Mouse (Mus musculus) megakaryocyte, adult 5-6 weeks (primary cell): ENCODE data around the gene Myoz1. TPM values are rescaled to one million over a fixed set of nuclear protein-coding genes. Genes with fewer than 3 reads are reported as not detected.
"Not testable (repeated sequence)": the region's sequence is repeated elsewhere in the genome, so short reads cannot be mapped to it uniquely, and the experiment has no call there.

ENCODE experiments used
- ATAC-seq: 2 replicates; pipeline ENCODE4 v1.8.0; 2016; ENCODE audit warnings: mild to moderate bottlenecking, inconsistent platforms; ENCODE audit not compliant: poor library complexity, severe bottlenecking
- total RNA-seq, 2 experiments: library from RNA; stranded (forward) in 1 of 2; stranded (reverse) in 1 of 2; fragments of 153-499, 151-499 nt in 1 of 2; fragments of 221-1000, 200-1000 nt in 1 of 2; gene quantifications; 2 replicates each; pipeline versions ENCODE4 v1.2.3 to v1.2.4; 2015 to 2017

The Myoz1 gene
- 0.76 TPM in 1 of 2 replicates, not detected in the other for total RNA-seq (2015)
- 0.51 TPM in 1 of 2 replicates, not detected in the other for total RNA-seq (2017)

DNA sequence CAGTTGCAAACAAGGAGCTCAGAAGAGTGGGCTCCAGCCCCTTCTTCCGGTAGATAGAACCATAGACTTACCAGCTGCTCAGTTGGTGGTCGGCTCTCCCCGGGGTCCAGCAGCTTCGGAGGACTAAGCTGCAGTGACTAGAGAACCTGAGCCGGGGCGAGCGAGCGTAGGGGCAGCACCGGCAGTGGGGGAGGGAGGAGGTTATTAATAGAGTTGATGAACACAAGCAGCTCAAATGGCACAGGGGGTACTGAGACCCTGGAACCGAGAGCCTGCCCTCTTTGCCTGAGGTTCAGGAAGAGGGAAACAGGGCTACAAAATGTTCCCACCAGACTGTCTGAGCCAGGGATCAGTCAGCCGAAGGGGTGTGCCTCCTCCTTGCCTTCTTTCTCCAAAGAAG lies at the start of gene Myoz1:
Gene Myoz1, minus strand, starts transcription at position 180 of the 400 bp plus-strand sequence.
- no peak for ATAC-seq

DNA sequence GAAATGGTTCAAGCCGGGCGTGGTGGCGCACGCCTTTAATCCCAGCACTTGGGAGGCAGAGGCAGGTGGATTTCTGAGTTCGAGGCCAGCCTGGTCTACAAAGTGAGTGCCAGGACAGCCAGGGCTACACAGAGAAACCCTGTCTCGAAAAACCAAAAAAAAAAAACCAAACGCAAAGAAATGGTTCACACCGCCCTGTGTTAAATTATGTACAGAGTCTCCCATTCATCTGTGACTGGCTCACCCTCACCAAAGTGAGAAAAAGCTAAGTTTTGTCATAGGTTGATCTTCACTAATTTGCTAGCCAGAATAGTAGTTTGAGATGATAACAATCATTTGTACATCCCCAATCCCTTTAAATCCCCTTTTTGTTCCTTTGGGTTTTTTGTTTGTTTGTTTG lies 47.1 kb upstream of the Myoz1 start:
- ATAC-seq: not testable (repeated sequence)

DNA sequence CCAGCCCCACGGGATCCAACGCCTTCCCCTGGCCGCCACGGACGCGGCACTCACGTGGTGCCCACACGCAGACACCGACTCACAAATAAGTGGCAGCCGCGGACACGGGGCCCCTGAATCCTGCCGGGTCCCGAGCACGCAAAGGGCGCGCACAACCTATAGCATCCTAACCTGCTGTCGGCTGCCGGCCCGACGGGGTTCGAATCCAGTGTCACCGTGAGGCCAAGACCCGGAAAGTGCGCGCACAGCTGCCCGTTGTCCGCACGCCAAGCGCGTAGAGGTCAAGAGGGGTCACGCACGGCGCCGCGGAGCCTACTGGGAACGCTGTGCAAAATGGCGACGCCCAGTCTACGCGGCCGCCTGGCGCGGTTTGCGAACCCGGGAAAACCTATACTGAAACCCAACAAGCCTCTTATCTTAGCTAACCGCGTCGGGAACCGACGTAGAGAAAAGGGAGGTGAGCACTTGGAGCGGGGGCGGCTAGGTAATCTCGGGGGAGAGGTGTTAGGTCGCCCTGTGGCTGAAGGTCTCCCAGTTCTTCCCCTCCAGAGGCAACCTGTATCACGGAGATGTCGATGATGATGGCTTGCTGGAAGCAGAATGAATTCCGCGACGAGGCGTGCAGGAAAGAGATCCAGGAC lies 46.5 kb upstream of the Myoz1 start, which contains the start of gene Chchd1:
Gene Chchd1, plus strand, starts transcription at position 266 of the 641 bp plus-strand sequence.
- peak; percentile 86 for ATAC-seq

DNA sequence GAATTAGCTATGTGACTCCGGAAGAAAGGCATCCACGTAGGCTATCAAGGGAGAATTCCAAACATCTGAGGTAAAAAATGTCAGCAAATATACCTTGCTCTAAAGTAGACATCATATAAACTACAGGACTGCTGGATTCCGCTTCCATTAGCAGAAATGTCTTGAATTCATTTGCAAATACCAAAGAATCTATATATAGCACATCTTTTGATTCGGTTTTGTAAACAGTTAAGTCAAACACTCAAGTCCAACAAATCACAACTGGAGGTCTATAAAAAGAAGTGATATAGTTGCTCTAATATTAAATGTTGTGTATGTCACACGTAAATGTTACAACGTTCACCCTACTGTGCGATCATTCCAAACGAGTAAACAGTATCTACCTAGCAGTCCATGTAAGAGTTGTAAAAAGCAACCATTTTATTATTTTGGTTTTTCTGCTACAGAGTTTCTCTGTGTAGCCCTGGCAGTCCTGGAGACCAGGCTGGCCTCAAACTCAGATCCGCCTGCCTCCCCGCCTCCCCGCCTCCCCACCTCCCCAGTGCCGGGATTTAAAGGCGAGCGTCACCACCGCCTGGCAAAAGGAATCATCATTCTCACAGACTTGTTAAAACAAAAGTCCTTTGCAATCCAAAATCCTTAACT lies 45.9 kb upstream of the Myoz1 start:
- no peak for ATAC-seq

DNA sequence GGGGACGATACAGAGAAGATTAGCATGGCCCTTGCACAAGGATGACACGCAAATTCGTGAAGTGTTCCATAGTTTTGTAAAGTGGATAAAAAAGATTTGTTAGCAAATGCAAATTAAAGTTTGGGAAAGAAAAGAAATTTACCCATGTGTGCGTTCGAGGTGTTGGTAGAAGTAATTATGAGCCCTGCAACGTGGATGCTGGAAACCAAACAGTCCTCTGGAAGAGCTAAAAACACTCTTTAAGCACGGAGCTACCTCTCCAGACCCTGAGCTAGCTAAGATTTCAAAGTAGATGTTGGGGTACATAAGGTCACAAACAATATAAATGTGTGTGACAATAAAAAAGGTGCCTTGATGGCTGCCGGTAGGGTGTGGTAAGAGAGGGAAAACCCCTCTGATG lies 45.2 kb upstream of the Myoz1 start:
- ATAC-seq: no peak

DNA sequence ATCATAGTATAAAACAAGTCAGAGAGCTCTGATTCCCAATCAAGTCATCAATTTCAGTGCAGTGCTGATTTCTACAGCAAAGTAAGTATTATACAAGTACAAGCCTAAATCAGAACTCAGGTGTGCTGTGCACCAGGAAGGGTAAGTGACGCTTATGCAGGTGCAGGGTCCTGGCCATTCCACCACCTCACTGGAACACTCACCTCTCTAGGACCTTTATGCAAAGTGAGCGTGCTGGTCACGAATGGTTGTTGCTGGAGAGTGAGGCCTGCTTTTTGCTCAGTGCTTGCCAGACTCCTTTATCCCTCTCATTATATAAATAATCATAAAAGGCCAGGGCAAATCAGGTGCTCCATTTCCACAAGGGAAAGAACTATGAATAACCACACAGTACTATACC lies 44.0 kb upstream of the Myoz1 start:
- no peak for ATAC-seq

DNA sequence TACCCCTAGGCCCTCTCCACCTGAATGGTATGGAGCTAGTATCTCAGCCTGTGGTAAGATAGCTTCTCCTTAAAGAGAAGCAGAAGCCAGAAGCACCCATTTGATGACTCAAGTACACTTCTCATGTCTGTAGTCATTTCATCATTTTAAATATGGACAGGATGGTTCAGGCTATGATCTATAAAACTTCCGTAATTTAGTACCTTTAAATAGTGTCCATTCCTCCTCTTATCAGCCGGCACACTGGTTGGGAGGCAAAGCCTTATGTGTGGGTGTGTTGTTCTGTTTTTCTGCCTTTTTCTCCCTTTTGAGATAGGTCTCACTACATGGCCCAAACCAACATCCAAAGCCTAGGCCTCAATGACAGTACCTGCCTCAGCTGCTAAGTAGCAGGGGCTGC lies 42.2 kb upstream of the Myoz1 start:
- no peak for ATAC-seq

DNA sequence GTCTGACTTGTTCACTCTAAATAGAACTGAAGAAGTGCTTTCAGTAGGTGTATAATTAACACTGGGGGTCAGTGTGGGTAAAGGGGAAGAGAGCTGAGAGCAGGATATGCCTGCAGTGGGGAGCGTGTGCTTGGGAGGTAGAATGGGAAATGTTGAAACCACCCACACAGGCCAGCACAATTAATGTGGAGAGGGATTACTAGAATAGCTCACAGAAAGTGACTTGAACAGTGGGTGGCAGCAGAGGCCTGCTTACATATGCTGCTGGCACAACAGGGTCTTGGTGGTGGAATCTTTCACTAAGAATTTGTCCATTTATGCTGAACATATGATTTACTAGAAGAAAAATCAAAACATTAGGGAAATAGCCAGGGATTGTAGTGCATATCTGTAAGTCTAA lies 40.6 kb upstream of the Myoz1 start:
- peak; percentile 45 for ATAC-seq

DNA sequence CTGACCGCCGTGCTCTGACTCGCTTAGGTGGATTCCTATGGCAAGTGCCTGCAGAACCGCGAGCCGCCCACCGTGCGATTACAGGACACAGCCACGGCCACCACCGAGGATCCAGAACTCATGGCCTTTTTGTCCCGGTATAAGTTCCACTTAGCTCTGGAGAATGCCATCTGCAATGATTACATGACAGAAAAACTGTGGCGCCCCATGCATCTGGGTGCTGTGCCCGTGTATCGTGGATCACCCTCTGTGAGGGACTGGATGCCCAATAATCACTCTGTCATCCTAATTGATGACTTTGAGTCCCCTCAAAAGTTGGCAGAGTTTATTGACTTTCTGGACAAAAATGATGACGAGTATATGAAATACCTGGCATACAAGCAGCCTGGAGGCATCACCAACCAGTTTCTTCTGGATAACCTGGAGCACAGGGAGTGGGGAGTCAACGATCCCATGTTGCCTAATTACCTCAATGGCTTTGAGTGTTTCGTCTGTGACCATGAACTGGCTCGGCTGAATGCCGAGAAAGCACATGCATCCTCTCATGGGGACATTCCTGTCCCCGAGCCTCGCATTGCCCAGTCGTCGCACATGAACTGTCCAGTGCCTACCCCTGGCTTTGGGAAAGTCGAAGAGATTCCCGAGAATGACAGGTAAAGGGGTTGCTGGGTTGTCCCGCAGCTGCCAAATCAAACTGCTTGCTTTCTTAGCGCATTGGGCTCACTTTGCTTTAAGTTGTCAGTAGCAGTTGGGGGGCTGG lies 39.6 kb upstream of the Myoz1 start:
- no peak for ATAC-seq

DNA sequence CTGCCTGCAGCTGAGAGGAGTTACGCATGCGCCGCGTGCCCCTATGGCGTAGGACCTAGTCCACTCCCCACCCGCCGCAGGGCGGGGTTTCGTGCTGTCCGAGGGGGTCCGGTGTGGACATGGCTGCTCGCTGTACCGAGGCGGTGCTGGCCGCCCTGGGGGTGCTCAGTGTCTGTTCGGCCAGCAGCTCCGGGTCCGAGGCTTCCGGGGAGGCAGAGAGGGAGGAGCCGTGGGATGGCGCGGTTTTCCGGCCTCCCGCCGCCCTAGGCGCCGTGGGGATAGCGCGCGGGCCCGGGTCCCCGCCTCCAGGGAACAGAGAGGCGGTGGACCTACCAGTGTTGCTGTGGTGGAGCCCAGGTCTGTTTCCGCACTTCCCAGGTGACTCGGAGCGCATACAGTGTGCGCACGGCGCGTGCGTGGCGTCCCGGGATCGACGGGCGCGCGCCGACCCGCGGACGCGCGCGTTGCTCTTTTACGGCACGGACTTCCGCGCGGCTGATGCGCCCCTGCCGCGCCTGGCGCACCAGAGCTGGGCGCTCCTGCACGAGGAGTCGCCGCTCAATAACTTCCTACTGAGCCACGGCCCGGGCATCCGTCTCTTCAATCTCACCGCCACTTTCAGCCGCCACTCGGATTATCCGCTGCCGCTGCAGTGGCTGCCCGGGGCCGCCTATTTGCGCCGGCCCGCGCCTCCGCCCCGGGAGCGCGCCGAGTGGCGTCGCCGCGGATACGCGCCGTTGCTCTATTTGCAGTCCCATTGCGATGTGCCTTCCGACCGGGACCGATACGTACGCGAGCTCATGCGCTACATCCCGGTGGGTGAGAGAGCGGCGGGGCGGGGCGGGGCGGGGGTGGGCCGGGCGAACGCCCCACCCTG lies 38.8 kb upstream of the Myoz1 start, which contains the start of gene Fut11:
Gene Fut11, plus strand, starts transcription at position 85 of the 877 bp plus-strand sequence.
- peak; percentile 69 for ATAC-seq

DNA sequence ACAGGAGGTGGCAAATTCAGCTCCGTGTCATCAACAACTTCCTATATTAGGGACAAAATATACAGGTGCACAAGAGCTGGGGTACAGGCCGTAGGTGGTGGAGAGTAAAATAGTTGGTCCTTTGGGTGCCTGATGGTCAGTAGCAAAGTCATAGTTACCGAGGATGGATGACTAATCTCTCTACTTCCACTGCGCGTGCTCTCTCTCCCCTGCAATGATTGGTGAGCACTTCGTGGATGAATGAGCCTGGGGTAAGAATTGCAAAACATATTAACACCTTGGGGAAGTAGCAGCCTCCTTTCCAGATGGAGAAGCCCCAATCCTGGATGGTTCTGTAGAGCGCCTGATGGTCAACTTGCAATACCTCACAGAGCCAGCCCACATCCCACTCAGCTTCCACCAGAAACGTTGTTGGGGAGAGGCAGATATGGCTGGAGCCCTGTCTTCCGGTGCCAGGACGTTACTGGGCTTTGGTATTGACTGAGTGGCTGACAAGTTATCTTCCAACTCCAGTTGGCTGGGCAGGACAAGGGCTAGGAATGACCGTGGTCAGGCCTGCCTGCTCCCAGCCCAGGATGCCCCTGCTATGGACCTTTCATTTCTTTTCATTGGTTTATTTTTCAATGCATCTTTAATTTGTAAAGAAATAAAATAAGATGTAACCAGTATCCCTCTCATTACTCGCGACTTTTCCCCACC lies 38.0 kb upstream of the Myoz1 start:
- ATAC-seq: peak; percentile 2; the same call in 1 of the 2 replicates

DNA sequence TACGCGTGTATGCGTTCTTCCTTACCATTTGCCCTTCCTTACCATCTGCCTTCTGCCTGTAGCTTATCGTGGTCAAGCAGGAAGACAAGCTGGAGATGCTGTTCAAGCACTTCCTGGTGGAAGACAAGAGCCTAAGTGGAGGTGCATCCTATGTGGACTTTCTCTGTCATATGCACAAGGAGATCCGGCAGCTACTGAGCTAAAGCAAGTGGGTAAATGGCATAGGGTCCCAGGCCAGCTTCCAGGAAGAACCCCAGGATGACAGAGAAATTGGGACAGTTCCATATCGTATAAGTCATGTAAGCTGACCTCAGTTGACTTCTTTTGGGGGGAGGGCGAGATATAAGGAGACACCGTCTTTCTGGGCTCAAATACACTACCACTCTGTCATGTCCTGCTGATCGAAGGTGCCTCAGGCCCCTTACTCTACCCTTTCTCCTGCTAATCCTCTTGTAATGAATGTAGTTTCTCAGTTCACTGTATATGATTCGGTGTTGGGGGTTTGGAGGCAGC lies 37.3 kb upstream of the Myoz1 start:
- no peak for ATAC-seq

DNA sequence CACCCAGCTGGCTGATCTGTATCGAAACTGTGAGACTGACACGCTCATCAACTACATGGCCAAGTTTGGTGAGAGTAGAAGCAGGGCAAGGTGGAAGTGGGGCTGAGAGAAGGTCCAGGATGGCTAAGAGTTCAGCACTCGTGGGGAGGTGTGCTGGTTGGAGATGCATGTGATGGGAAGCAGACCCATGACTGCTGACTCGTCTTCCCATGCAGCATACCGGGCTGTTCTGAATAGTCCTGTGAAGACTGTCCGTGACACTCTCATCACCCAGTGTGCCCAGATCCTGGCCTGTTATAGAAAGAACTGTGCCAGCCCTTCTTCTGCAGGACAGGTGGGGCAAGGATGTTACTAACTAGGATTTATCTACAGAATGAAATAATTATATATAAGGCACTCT lies 35.4 kb upstream of the Myoz1 start:
- no peak for ATAC-seq

DNA sequence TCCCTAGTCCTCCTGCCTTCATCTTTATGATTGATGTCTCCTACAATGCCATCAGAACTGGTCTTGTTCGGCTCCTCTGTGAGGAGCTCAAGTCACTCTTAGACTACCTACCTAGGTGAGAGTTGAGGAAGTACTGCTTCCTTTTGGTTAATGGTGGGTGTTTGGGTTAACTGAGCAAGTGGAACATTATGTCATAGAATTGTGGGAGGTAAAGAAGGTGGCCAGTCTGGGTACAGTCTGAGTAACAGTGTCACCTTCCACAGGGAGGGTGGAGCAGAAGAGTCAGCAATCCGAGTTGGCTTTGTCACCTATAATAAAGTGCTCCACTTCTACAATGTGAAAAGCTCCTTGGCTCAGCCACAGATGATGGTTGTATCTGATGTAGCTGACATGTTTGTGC lies 32.7 kb upstream of the Myoz1 start:
- ATAC-seq: no peak

DNA sequence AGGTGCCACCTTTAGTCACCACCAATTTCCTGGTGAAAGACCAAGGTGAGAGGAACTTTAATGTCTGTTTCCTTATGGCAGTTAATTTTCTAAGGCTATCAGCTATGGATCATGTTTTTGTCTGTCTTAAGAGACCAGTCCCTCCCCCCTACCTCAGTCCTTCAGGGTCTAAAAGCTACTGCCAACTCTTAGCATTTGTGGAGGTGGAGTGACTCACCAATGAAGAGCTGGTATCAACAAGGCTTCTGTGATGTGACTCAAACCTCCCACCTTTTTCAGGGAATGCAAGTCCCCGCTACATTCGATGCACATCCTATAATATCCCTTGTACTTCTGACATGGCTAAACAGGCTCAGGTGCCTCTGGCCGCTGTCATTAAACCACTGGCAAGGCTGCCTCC lies 30.2 kb upstream of the Myoz1 start:
- ATAC-seq: no peak

DNA sequence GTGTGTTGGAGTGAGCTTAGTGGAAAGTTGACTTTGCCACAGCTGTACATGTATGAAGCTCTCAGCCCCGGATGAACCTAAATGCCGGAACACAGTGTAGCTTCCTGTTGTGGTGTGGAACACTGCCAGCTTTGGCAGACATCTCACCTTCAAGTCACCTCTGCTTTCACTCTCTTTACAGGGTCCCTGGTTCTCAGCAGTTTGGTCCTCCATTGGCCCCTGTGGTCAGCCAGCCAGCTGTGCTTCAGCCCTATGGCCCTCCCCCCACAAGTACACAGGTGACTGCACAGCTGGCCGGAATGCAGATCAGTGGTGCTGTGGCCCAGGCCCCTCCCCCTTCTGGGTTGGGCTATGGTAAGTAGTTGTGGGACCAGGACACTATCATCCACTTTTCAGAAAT lies 26.2 kb upstream of the Myoz1 start:
- ATAC-seq: peak; percentile 86

DNA sequence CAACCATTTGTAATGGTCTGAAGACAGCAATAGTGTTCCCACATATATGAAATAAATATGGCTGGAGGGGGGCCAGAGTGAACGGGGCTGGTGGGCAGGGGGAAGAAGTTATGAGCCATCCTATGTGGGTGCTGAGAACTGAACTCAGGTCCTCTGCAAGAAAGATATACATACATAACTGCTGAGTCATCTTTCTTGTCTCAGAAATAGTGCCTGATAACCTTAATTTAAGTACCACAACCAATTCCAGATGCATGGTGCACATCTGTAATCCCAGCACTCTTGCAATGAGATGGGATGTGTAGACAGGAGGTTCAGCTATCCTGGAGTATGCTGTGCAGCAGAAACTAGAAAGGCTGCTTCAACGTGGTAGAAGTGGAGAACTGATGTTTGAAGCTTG lies 25.4 kb upstream of the Myoz1 start:
- no peak for ATAC-seq

DNA sequence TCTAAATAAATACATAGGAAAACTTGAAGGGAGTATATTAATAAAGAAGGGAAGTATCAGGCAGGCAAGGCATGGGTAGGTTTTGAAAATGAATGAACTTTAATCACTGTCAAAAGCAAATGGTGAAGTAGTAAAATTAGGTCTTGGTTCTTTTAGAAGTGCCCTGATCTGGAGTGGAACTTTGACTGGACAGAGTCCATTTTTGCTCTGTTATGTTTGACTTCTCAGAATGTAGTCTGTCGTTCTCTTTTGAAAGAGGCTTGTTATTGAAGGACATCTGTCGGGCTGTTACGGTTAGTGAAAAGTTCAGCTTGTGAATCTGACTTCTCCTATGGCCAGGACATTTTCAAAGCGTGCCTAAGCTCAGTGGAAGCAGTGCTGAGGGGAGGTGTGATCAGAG lies 21.6 kb upstream of the Myoz1 start:
- ATAC-seq: no peak

DNA sequence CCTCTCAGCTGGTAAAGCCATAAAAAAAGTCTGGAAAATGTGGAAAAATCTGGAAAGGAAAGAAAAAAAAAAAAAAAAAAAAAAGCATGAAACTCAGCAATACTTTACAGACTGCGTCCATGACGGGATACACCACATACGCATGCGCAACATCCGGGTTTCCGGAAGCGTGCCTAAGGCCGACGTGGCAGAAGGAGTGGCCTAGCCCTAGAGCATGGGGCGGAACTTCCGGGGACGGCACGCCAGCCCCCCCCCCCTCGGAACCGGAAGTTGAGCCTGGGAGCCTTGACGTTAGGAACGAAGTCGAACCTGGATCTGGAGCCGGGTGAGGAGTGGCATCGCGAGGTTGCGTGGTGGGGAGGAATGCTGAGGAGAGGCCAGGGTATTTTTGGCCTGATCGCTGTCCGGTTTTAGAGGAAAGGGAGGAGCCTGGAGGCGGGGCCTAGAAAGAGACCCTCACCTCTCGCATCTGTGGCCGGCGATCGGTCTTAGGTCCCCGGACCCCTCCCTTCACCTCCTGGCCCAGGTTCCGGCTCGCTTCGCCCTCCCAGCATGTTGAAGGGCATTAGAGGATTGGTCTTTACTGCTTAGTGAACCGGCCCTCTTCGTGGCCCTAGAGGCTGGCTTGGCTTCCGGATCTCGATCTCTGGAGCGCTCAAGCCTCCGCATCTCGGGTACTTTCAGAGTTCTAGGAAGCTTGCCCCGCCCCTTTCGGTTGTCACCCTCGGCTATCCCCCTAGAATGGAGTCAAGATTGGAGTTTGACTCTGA lies 17.9 kb upstream of the Myoz1 start, which contains the start of gene Sec24c:
Gene Sec24c, plus strand, starts transcription at position 245 of the 770 bp plus-strand sequence.
- ATAC-seq: peak; percentile 97
